Mouse (Mus musculus): ENCODE results near the gene Tbc1d8.
A peak's percentile ranks its signal among the peaks of the same experiment; 100 is the strongest.

Tbc1d8 gene

DNA sequence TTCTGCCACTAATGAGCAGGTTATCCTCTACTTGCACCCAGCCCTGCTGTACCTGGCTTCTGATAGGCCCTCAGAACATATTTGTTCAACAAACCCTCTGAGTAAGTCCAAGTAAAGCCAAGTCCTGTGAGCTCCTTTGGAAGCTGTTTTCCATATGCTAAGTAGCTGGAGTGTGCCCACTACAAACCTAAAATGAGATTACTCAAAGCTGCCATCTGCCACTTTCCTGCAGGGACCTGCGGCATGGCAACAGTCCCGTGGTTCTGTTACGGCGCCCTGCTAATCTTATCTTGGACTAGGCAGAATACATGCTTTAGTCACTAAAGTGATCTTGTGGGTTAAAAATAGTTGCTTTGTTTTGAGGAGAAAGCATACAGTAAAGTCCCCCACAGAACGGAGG is 32.4 kb downstream of the Tbc1d8 start:
- no peak for DNase-seq (ENCODE audit: low read depth)

DNA sequence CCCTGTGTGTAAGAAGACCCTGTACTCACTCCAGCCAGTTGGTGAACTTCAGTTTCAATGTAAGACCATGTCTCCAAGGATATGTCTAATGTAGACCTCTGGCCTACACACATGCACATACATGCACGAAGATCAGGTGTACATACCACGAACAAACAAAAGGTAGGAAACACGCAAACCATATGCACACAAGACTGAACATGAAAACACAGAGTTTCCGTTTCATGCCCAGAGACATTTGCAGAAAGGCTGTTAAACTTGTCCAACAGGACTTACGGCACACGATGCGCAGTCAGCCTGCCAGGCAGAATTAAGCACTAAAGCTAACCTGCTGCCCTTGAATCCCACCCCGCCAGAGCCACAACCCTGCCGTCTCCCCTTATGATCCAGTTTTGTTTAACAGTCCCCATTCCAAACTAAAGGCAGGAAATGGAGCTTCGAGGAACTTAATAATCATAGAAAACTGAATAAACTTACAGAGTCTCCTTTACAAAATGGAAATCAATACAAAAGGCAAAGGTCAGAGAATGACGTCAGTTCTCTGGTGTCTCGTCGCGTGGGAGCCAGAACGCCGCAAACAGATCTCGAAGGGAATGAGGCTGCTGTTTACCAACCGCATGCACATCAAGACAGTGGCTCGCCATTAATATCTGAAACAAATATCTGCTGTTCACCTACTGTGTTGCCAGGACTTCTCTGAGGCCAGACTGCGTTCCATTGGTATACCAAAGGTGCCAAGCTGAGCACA is 33.1 kb downstream of the Tbc1d8 start:
- DNase-seq (ENCODE audit: low read depth) = no peak

DNA sequence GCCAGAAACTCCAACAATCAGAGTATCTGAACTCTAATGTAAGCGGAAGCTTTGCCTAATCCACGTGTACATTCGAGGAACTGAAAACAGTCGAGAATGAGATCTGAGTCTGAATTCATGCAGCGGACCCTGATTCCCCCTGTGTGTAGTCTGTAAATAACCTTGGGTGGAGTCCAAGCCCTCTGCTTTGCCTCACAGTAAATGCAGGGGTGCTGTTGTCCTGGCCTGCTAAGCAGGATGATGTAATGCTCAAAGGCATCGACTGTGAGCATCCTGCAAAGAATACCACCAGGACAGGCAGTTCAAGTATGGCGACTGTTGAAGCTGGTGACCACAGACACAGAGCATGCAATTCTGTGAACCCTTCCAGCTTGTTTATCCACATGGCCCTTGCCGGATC is 34.8 kb downstream of the Tbc1d8 start:
- no peak for DNase-seq (ENCODE audit: low read depth)

DNA sequence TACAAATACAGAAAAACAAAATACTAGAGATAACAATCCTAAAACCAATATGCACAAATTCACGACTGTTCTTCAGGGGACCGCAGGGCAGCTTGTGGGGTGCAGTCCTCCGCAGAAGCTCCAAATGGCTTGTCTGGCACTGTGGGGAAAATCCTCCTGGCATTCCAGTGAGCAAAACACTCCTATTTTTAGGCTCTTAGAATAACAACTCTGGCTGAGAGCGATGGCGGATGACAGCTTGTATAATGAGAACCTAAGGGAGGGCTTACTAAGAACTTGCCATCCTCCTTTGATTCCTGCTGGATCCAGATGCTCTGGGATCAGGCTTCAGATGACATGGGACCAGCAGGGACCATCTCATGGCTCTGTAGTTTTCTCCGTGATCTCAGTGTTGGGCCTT is 36.9 kb downstream of the Tbc1d8 start:
- no peak for DNase-seq (ENCODE audit: low read depth)

DNA sequence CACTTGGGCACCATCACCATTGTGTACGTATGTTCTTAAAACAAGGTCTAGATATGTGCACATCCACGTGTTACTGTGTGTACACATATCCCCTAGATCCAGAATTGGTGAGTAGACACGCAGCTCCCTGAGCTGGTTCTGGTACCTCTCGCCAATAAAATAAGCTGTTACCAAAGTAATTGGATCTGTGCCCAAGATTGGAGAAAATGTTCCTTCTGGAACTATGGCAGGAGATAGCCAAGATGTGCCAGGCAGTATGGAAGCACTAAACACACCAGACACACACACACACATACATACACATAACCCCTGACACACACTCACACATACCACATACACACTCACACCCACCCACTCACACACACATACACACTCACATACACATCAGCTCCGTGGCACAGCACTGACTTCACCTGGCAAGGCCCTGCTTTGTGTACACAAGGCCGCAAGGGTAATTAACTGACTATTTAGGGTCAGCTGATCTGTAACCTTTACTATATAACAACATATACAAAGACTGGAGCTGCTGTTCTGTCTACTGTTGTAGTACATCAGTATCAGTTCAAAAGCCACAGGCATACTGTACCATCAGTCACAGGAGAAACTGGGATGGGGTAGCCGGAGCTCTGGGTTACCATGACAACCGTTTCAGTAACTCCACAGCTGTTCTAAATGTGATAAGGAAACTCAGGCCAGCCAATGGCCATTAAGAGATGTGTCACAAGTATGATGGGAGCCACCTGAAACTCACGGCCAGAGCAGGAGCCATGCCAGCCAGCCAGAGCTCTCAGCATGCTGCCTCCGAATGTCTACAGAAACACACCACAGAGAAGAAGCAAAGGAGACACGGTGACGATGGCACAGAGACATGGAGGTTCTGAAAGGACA is 38.6 kb downstream of the Tbc1d8 start:
- no peak for DNase-seq (ENCODE audit: low read depth)

DNA sequence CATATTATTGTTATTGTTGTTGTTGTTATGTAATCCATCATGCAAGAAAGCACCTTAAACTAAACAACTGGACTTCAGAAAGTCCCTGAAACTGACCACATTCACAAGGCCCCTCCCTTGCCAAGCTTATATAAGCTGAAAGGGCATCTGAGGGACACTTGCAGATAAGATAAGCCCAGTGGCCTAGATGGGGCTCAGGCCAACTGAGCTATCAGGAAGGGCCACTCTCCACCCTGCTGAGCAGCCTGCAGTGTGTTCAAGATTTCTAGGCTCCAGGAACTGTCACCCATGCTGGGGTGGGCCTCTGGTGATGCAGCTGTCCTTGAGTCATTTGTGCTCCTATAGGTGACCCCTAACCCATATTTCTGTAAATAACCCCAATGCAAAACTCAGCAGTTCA is 39.9 kb downstream of the Tbc1d8 start:
- no peak for DNase-seq (ENCODE audit: low read depth)

DNA sequence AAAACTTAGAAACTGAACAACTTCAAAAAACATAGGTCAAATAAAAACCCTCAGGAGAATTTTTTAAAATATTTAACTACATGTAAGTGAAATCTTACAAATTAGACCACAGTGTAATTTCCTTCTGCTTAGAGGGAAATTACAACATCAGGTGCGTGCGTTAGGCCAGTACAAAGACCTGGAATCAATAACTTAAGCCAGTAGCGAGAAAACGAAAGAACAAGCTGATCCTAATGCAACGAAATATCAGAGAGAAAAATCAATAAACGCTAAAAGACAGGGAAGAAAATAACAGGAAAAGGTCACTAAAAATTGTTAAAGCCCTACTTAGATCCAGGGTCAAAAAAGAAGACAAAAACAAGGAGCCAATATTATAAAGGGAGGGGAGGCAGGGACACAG is 44.3 kb downstream of the Tbc1d8 start:
- no peak for DNase-seq (ENCODE audit: low read depth)

DNA sequence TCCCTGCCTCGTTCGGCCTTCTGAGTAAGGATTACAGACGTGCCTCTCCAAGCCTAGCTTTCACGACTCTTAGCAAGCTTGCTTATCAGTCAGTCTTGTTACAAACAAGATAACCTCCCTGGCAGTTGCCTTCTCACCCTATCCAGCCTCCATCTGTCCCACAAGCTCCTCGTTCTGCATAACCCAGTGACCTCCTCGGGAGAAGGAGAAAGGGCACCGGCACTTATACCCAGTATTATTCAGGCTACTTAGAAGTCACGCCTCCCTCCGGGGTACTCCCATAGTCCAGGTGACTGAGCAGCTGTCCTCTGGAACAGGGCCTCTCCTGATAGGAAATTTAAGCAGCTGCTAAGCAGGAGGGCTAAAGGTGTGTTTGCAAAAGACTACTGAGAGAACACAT is 48.5 kb downstream of the Tbc1d8 start:
- no peak for DNase-seq (ENCODE audit: low read depth)

DNA sequence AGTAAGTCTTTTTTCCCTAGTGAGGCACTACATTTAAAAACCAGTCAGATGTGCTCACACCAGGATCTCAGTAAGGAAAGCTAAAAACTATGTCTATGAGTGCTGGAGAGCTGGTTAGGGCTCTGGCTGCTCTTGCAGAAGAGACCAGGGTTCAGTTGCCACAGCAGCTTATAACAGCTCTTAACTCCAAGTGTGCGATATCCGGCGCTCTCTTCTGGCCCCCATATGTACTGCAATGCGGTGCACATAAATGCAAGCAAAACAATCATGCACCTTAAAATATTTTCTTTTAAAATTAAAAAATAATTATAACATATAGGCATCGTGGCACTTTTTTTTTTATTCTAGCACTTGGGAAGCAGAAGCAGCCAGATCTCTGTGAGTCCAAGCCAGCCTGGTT is 49.5 kb downstream of the Tbc1d8 start:
- DNase-seq (ENCODE audit: low read depth) = no peak

DNA sequence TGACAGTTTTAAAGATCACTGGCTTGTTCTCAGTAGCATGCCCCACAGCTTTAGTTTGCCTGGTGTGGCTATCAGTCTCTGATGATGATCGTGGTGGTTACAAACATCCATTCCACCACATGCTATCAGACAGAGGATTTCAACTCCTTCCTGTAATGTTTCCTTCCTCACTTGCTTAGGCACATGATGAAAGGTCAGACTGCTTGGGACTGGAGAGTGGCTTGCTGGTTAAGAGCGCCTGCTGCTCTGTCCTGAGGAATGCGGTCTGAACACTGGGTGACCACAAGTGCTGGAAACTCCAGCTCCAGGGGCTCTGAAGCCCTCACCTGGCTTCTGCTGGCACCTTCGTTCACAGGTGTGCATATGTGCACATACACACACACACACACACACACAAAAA is 50.3 kb downstream of the Tbc1d8 start:
- DNase-seq (ENCODE audit: low read depth) = no peak

DNA sequence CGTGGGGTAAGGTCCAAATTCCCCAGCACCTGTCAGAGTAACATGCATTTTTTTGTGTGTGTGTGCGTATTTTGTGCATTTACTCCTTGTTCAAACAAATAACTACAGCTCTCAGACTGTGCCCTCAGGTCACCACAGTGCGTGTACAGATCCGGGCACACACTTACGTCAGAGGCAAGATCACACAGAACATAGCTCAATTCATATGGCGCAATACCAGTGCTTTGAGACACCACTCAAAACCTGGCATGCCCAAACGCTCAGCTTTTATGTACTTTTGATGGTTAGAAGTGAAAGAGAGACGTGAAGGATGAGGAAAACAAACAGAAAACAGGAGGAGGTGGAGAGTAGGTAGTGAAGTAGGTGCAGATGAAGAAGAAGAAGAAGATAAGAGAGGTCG is 53.1 kb downstream of the Tbc1d8 start:
- no peak for DNase-seq (ENCODE audit: low read depth)

DNA sequence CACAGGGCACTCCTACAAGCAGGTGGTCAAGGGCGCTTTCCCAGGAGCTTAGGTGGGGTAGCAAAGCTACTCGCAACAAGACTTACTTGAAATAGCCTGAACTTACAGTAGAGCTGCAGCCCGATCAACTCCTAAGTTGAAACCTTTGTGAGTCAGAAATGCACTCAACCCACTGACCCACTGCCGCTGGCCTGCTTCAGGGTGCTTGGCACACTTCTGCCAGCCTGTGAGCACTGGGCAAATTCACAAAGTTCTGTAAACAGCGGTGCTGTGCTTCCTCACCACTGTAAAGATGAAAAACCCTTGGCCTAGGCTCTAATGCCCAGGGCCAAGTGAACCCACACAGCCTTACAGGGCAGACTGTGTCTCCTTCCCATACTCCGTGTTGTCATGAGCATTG is 57.6 kb downstream of the Tbc1d8 start:
- DNase-seq (ENCODE audit: low read depth) = no peak

DNA sequence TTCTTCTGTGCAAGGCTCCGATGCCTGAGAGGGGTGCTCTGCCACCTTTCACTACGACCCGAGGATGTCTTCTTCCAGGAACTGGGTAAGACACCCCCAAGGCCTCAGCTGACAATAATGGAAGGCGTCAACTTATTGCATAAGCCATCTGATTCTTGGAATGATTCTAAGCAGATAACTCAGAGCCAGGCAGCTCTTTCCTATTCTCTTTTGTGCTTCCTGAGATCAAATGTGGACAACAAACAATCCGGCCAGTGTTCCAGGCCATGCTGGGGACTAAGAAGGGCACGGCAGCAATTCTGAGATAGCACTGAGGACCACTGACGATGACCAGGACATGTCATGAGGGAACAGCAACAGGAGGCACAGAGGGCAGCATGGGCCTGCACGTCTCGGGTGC is 59.7 kb downstream of the Tbc1d8 start:
- DNase-seq (ENCODE audit: low read depth) = no peak

DNA sequence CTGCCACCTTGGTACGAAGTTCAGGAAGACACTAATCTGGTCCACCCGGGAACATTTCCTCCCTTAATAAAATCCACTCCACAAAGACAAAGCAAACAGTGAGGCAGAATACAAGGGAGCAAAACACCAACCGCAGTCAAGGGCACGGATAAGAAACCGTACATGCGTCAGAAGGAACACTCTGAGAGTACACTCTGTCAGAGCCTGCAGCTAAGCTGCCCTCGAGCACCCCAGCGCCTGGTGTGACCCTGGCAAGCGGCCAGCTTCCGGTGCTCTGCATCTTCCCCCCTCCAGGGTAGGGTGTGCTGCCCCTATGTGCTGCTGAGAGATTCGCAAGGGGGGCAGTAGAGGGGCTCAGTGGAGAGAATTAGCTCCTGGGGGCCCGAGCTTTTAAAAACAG is 60.7 kb downstream of the Tbc1d8 start:
- no peak for DNase-seq (ENCODE audit: low read depth)

DNA sequence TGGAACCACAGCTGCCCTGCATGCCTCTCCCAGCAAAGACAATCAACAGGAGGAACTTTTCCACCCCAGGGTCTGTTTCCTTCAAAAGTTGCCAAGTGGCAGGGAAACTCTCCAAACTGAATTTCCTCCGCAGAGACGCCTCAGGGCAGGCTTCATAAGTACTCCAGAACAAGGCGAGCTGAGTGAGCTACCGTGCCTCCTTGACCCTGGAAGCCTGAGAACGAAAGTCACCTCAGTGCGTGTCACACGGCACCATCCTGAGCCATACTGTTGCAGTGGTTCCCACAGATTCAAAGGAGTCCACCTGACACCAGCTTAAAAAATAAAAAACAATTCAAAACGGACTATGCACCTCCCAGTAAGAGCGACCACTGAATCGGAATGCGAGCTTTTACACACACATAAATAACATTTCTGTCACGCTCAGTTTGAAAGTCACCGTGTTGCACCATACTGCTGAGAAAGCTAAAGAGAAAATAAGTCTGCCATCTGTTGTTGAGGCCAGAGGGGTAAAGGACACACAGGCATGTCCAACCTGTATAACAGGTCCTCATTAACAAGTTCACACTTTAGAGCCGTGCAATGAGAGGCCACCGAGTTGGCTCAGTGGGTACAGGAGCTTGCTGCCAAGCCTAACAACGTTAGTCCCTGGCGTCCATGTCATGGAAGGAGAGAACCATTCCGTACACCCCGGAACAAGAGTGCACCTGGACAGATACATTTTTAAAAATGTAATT is 68.3 kb downstream of the Tbc1d8 start:
- no peak for DNase-seq (ENCODE audit: low read depth)

DNA sequence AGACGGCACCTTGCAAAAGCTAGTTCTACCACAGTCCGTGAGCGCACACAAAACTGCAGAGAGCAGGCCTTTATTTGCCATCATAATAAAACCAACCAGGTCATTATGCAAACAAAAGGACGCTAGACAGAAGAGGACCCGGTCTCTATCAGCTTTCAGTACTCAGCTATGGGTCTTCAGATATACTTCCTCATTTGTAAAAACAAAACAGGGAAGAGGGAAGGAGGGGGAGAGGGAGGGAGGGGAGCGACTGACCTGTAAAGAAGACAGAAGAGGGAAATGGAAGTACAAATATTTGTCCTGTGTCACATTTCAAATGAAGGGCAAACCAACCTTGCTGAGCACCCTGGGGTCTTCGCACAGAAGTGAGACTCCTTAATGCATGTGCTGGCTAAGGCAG is 69.9 kb downstream of the Tbc1d8 start:
- no peak for DNase-seq (ENCODE audit: low read depth)

DNA sequence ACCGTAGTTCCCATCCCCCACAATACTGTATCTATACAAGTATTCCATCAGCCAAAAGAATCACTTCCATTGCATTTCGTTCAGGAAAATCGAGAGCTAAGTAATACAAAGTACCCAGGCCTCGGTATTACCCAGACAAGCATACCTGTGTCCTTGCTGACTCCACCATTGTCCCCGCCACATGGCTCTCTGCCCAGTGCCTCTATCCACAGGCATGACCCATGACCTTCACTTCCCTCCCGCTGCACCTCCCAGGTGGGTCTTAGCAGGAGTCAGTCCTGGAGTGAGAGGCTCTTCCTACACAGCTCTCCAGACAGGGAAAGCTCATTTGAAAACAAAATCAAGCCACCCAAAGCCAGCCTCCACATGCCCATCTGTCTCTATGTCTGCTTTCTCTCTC is 70.4 kb downstream of the Tbc1d8 start:
- no peak for DNase-seq (ENCODE audit: low read depth)

DNA sequence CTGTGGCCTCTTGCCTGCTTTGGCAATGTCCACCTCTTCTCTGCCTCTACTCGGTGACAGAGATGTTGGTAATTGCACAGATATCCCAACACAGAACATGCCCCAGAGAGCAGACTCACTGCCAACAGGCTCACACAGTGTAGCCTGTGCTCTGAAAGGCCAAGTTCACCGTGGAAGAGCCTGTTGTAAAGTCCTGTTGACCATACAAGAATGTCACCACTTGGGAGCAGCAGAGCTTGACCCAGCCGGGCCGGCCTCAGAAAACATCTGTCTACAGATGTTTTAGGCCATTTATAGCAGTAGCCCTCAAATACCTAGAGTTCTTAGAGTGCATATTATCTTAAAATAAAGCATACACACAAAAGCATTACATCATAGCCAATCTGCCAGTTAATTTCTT is 71.4 kb downstream of the Tbc1d8 start:
- DNase-seq (ENCODE audit: low read depth) = no peak

DNA sequence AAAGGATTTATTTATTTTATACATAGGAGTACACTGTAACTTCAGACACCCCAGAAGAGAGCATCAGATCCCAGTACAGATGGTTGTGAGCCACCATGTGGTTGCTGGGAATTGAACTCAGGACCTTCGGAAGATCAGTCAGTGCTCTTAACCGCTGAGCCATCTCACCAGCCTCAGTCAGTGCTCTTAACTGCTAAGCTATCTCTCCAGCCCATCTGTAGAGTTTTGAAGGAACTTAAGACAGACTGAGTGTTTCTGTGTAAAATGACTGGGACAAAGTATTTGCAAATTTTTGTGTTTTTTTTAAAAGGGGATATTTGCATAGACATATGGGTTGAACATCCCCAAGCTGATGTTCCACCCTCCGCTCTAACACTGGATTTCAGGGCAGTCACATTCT is 78.4 kb downstream of the Tbc1d8 start:
- DNase-seq (ENCODE audit: low read depth) = no peak

DNA sequence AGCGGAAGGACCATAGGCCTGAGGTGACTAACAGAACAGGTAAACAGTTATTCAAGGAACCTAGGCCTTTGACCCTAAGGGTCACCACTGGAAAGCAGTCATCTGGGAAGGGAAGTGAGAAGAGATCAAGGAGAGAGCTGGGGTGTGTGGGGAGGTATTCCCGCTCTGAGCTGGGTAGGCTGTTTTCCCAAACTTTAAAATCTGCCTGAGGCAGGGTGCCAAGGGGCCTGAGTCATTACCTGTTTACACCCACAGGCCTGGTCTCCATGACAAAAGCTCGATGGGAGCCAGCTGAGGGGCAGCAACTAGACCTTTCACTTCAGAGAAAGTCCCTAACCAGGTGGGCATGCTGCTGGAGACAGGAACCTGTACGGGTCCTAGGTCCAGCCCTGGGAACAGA is 79.3 kb downstream of the Tbc1d8 start:
- peak; percentile 83 for DNase-seq (ENCODE audit: low read depth)

DNA sequence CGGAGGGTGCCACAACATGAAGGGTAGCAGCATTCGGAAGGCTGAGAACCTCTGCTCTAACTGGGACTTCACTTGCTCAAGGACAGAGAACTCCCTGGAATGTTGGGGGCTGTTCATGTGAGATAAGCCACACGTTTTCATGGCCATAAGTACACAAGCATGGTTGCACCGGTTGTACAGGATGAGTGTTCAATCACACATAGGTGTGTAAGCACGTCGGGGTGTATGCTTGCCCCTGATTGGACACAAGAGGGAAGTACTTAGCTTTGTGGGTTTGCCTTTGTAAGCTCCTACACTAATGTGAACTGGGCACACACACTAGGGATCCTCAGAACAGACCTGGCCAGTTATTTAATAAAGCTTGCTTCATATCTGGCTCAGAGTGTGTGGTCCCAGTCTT is 80.3 kb downstream of the Tbc1d8 start:
- no peak for DNase-seq (ENCODE audit: low read depth)

DNA sequence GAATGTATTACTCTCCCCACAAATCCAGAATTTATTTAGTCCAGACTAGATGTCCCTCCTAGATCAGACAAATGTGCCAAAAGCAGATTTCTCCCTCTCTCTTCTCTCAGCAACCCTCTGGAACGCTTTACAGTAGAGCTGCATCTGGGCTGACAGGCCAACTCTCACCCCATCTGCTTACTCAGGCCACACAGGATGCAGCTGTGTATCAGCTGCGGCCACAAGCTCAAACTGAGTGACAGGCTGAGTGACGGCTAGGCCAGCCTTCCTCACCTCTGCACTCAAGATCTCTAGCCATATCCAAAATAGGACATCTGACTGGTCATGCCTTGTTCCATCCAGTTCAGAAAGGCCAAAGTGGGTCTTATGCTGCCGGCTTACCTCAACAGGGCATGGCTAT is 82.2 kb downstream of the Tbc1d8 start:
- no peak for DNase-seq (ENCODE audit: low read depth)

DNA sequence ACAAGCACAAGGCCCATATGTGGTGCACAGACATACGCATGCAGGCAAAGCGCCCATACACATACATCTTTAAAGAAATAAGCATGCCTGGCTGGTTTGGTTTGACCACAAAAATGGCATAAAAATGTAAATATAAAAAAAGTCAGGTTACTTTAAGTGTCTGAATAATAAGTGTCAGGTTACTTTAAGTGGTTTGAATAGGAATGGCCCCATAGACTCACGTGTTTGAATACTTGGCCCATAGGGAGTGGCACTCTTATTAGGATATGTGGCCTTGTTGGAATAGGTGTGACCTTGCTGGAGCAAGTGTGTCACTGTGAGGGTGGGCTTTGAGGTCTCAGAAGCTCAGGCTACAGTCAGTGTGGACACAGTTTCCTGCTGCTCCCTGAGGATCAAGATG is 83.9 kb downstream of the Tbc1d8 start:
- peak; percentile 41 for DNase-seq (ENCODE audit: low read depth)

Measured in NIH3T3 (cell line).